Mouse (Mus musculus) cerebellum, adult 2 months (tissue): Measurements from ENCODE around the gene Crkl.

Source experiments
- CTCF ChIP-seq: fragments of 200-500 bp; IDR thresholded peaks from 2 replicates; pipeline ENCODE4 v1.5.1; 2011; ENCODE audit warnings: low read depth, mild to moderate bottlenecking, control low read depth, low read length, moderate library complexity, borderline replicate concordance; ENCODE audit not compliant: insufficient read depth
- POLR2A ChIP-seq: fragments of 200-500 bp; IDR thresholded peaks from 2 replicates; pipeline ENCODE4 v1.6.1; 2011; ENCODE audit warnings: low read length, control low read depth, borderline replicate concordance; ENCODE audit not compliant: insufficient read depth

DNA sequence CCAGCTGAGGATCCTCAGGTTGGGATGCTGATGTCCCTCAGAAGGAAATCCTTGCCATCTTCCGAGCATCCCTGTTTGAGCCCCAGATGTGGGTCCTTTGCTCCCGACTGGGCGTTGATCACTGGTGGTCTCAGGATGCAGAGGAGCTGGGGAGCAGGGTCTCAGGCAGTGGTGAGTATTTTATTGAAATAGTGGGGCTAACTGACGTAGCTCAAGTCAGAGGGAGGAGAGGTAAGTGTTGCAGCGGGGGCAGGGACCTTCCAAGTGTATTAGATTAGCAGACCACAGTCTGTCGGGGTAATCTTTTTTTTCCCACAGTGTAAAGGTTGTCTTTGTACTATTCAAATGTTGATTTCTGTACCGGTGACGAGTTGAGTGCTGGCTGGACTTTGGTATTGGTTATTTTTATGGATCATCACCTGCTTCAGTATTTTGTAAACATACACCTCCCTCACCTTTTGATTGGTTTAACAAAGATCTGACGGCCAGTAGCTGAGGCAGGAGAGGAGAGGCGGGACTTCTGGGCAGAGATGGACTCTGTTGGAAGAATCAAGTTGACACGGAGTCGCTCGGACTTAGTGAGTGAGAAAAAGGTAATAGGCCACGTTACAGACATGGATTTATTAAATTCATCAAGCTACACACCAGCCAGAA lies 81.0 kb downstream of the Crkl start:
- TF ChIP-seq POLR2A = no peak
- TF ChIP-seq CTCF = no peak
